Mouse (Mus musculus): ENCODE measurements around the gene Klhdc7b. TPM values are rescaled to one million over a fixed set of nuclear protein-coding genes. Genes with fewer than 3 reads are reported as not detected.

Gene Klhdc7b
- total and polyA plus RNA-seq, 3 experiments, result not detected

- Histone ChIP-seq H3K9ac (ENCODE audit: insufficient read depth, low read depth) (no peak overlapping the region), H3K9me3 (replicated peaks; ENCODE audit: low read length) (no peaks in the 10 kb centered on the region), H3K36me3 (replicated peaks in 1 of 2; ENCODE audit: control insufficient read depth in 1 of 2, insufficient read depth in 1 of 2, low read length in 1 of 2) (peaks cover 46 to 62% of the 10 kb centered on the region in 2 experiments), H3K27me3 (replicated peaks) (no peaks in the 10 kb centered on the region), H3K4me3 (replicated peaks in 1 of 3; ENCODE audit: low read depth in 2 of 3, low read length in 2 of 3, poor library complexity in 1 of 3) (no peak overlapping the region), H3K27ac (ENCODE audit: insufficient read depth, low read depth) (no peak overlapping the region), H3K4me2 (ENCODE audit: insufficient read depth, low read depth, poor library complexity, severe bottlenecking) (0 out of 2 replicates have a peak overlapping the region, but pooled peaks have one; percentile 18), H3K79me2 (replicated peaks; ENCODE audit: control insufficient read depth, extremely low read depth, insufficient read depth, poor library complexity, severe bottlenecking) (peaks cover 75% of the 10 kb centered on the region), H3K4me1 (ENCODE audit: control insufficient read depth in 1 of 2, insufficient read depth in 2 of 2) (peaks cover 13 to 38% of the 10 kb centered on the region in 2 experiments)
- no peak for DNase-seq (ENCODE audit: extremely low read depth)
- in situ Hi-C loops (cut with MboI; ENCODE audit: low pct_ligation_motif_present, low pct_unique_long_range_greater_than_20kb, low sequenced_read_pairs), result loop anchor here (25.0 kb wide), 1 partner anchor 246 kb away; the partner anchor contains the start of gene Tubgcp6
- dilution Hi-C loops (cut with MboI; ENCODE audit: extremely low pct_ligation_motif_present, extremely low pct_unique_long_range_greater_than_20kb, low sequenced_read_pairs), result no loop called here
- TF ChIP-seq IRF4 (IDR thresholded peaks at IDR 0.05; ENCODE audit: low read depth, low read length) (no peak), POLR2A (IDR thresholded peaks at IDR 0.05; ENCODE audit: low read depth, low read length) (no peak)
These were observed 25.9 kb upstream of the Klhdc7b start for GRCm38 (mm10) chr15:89358784-89359183.

GRCm38 (mm10) chr15:89363051-89363450, 21.7 kb upstream of the Klhdc7b start:
- no peak overlapping the region for H3K27ac ChIP-seq (ENCODE audit: insufficient read depth, low read depth)
- no peak for DNase-seq (ENCODE audit: extremely low read depth)
- peaks cover 87 to 97% of the 10 kb centered on the region in 2 experiments for H3K36me3 ChIP-seq (replicated peaks in 1 of 2; ENCODE audit: control insufficient read depth in 1 of 2, insufficient read depth in 1 of 2, low read length in 1 of 2)
- no peaks in the 10 kb centered on the region for H3K9me3 ChIP-seq (replicated peaks; ENCODE audit: low read length)
- dilution Hi-C loops (cut with MboI; ENCODE audit: extremely low pct_ligation_motif_present, extremely low pct_unique_long_range_greater_than_20kb, low sequenced_read_pairs), result no loop called here
- peaks cover 5 to 18% of the 10 kb centered on the region in 2 experiments for H3K4me1 ChIP-seq (ENCODE audit: control insufficient read depth in 1 of 2, insufficient read depth in 2 of 2)
- no peak overlapping the region for H3K9ac ChIP-seq (ENCODE audit: insufficient read depth, low read depth)
- peaks cover 44% of the 10 kb centered on the region for H3K79me2 ChIP-seq (replicated peaks; ENCODE audit: control insufficient read depth, extremely low read depth, insufficient read depth, poor library complexity, severe bottlenecking)
- TF ChIP-seq SMC3 (IDR thresholded peaks at IDR 0.05; ENCODE audit: low read depth, low read length) (no peak), NRF1 (IDR thresholded peaks at IDR 0.05; ENCODE audit: low read depth, low read length) (no peak), TCF12 (IDR thresholded peaks at IDR 0.05; ENCODE audit: low read depth, low read length) (no peak), BHLHE40 (IDR thresholded peaks at IDR 0.05; ENCODE audit: low read depth, low read length) (no peak), SIN3A (IDR thresholded peaks at IDR 0.05; ENCODE audit: low read length) (no peak), JUND (conservative IDR thresholded peaks at IDR 0.05; ENCODE audit: low read depth, low read length) (no peak), ZMIZ1 (IDR thresholded peaks at IDR 0.05; ENCODE audit: low read depth, low read length) (no peak), MAFK (IDR thresholded peaks at IDR 0.05; ENCODE audit: insufficient replicate concordance, low read length) (no peak), ELF1 (IDR thresholded peaks at IDR 0.05; ENCODE audit: low read depth, low read length) (no peak), USF1 (IDR thresholded peaks at IDR 0.05; ENCODE audit: low read depth, low read length) (no peak), GABPA (IDR thresholded peaks at IDR 0.05; ENCODE audit: insufficient replicate concordance, low read depth, low read length) (no peak), EP300 (IDR thresholded peaks at IDR 0.05; ENCODE audit: low read length) (no peak), E2F4 (IDR thresholded peaks at IDR 0.05; ENCODE audit: insufficient replicate concordance, low read depth, low read length) (no peak), JUN (IDR thresholded peaks at IDR 0.05; ENCODE audit: insufficient read depth, low read depth, low read length) (no peak), RAD21 (IDR thresholded peaks at IDR 0.05; ENCODE audit: low read depth, low read length) (no peak), MYC (IDR thresholded peaks at IDR 0.05; ENCODE audit: low read depth, low read length) (no peak), MAX (IDR thresholded peaks at IDR 0.05; ENCODE audit: low read length) (no peak), HCFC1 (IDR thresholded peaks at IDR 0.05; ENCODE audit: low read depth, low read length) (no peak), CHD1 (IDR thresholded peaks at IDR 0.05; ENCODE audit: low read depth, low read length) (no peak)
- in situ Hi-C loops (cut with MboI; ENCODE audit: low pct_ligation_motif_present, low pct_unique_long_range_greater_than_20kb, low sequenced_read_pairs), result loop anchor here (25.0 kb wide), 1 partner anchor 251 kb away; the partner anchor contains the start of gene Tubgcp6
- H3K4me3 ChIP-seq (replicated peaks in 1 of 3; ENCODE audit: low read depth in 2 of 3, low read length in 2 of 3, poor library complexity in 1 of 3), result no peak overlapping the region
- no peaks in the 10 kb centered on the region for H3K27me3 ChIP-seq (replicated peaks)
- H3K4me2 ChIP-seq (ENCODE audit: insufficient read depth, low read depth, poor library complexity, severe bottlenecking), result no peak overlapping the region
